Mouse (Mus musculus) liver (tissue): ENCODE measurements around the gene Zbtb16.

ENCODE experiments used
- DNase-seq: peaks from one replicate; pipeline ENCODE4 v3.0.0-alpha.2; 2020; ENCODE audit warnings: mixed read lengths

The Zbtb16 gene

GRCm38 (mm10) chr9:48824533-48825130 lies 11.4 kb downstream of the Zbtb16 start:
- DNase-seq: no peak

- no peak for DNase-seq
These were observed 12.2 kb downstream of the Zbtb16 start for GRCm38 (mm10) chr9:48823851-48824250.

- no peak for DNase-seq
These were observed 12.7 kb downstream of the Zbtb16 start for GRCm38 (mm10) chr9:48823319-48823705.

- DNase-seq: no peak
These were observed 13.3 kb downstream of the Zbtb16 start for GRCm38 (mm10) chr9:48822586-48823318.

- no peak for DNase-seq
These were observed 14.0 kb downstream of the Zbtb16 start for GRCm38 (mm10) chr9:48821916-48822585.

- DNase-seq: no peak
These were observed 14.6 kb downstream of the Zbtb16 start for GRCm38 (mm10) chr9:48821431-48821830.

GRCm38 (mm10) chr9:48820791-48821190 lies 15.2 kb downstream of the Zbtb16 start:
- DNase-seq: no peak

GRCm38 (mm10) chr9:48819695-48820094 lies 16.3 kb downstream of the Zbtb16 start:
- DNase-seq: no peak

GRCm38 (mm10) chr9:48819137-48819536 lies 16.9 kb downstream of the Zbtb16 start:
- DNase-seq: no peak

- no peak for DNase-seq
These were observed 18.1 kb downstream of the Zbtb16 start for GRCm38 (mm10) chr9:48817907-48818306.

GRCm38 (mm10) chr9:48817399-48817793 lies 18.6 kb downstream of the Zbtb16 start:
- no peak for DNase-seq

GRCm38 (mm10) chr9:48816678-48817398 lies 19.2 kb downstream of the Zbtb16 start:
- no peak for DNase-seq

GRCm38 (mm10) chr9:48816157-48816556 lies 19.9 kb downstream of the Zbtb16 start:
- DNase-seq: no peak

- DNase-seq: no peak
These were observed 21.0 kb downstream of the Zbtb16 start for GRCm38 (mm10) chr9:48814881-48815495.

GRCm38 (mm10) chr9:48813960-48814880 lies 21.8 kb downstream of the Zbtb16 start:
- peak; percentile 83 for DNase-seq

GRCm38 (mm10) chr9:48812352-48812751 lies 23.7 kb downstream of the Zbtb16 start:
- DNase-seq: no peak

- no peak for DNase-seq
These were observed 29.4 kb downstream of the Zbtb16 start for GRCm38 (mm10) chr9:48806591-48806990.

- no peak for DNase-seq
These were observed 30.2 kb downstream of the Zbtb16 start for GRCm38 (mm10) chr9:48805850-48806249.

GRCm38 (mm10) chr9:48804509-48804908 lies 31.5 kb downstream of the Zbtb16 start:
- no peak for DNase-seq

- no peak for DNase-seq
These were observed 32.4 kb downstream of the Zbtb16 start for GRCm38 (mm10) chr9:48803460-48804240.

- DNase-seq: no peak
These were observed 33.6 kb downstream of the Zbtb16 start for GRCm38 (mm10) chr9:48802374-48802773.
